Mouse (Mus musculus): Measurements from ENCODE around the gene Ifit2. TPM values are rescaled to one million over a fixed set of nuclear protein-coding genes. Genes with fewer than 3 reads are reported as not detected.
A peak's percentile ranks its signal among the peaks of the same experiment; 100 is the strongest.
"Not testable (repeated sequence)": the region's sequence is repeated elsewhere in the genome, so short reads cannot be mapped to it uniquely, and the experiment has no call there.

The Ifit2 gene
- polyA plus RNA-seq, 1 experiment from 2014 or later: 9.0 TPM

DNA sequence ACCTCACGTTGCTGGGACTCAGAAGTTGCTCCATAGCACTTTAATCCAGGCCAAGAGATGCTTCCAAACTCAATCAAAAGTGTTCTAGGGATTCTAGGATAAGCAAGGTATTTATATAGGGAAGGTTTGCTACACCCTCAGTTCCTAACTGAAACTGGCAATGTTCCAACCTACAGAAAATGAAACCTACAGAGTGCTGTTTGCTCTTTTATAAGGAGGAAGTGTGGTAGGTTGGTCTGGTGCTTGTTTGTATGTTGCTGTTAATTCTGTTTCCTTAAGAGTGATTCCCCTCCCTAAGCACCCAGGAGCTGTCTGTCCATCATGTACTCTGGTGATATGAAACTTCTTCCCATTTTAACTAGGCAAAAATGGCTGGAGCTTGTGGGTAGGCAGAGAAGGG is 51.4 kb downstream of the Ifit2 start, which contains the start of gene Ifit1bl1:
Gene Ifit1bl1, minus strand, starts transcription at position 69 of the 400 bp plus-strand sequence.
- H3K4me3 ChIP-seq (replicated peaks; ENCODE audit: low read length); H3K4me1 ChIP-seq (replicated peaks; ENCODE audit: control insufficient read depth, insufficient read depth, low read length); H3K9ac ChIP-seq (replicated peaks; ENCODE audit: low read depth, low read length); H3K27me3 ChIP-seq (replicated peaks; ENCODE audit: control insufficient read depth, insufficient read depth, low read length); H3K9me3 ChIP-seq (ENCODE audit: control insufficient read depth, low read length); ATAC-seq; H3K4me2 ChIP-seq (ENCODE audit: low read length); H3K36me3 ChIP-seq (ENCODE audit: control insufficient read depth, insufficient read depth); H3K27ac ChIP-seq (ENCODE audit: low read length): not testable (repeated sequence)
- WGBS: 54% methylated on average over 1 of the region's 1 CpGs

DNA sequence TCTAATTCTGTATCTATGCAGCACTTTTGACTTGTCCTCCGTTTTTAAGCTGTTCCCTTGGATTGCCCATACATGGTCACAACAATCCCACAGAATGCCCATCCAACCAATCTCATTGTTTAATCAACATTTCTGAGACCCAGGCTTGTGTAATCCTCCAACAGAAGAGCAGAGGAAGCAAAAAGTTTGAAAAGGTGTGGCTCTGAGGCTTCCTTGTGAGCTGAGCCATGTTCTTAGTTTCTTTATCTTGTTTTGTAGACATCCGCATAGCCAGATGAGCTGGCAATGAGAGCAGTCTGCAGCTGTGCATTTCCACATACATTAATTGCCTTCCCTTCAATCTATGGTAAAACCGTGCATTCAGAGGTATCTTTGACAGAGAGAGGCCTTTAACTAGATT is 55.0 kb downstream of the Ifit2 start:
- Histone ChIP-seq H3K27me3 (replicated peaks; ENCODE audit: control insufficient read depth, insufficient read depth, low read length) (no peaks in the 10 kb centered on the region), H3K4me1 (replicated peaks; ENCODE audit: control insufficient read depth, insufficient read depth, low read length) (no peaks in the 10 kb centered on the region), H3K9me3 (ENCODE audit: control insufficient read depth, low read length) (no peaks in the 10 kb centered on the region), H3K36me3 (ENCODE audit: control insufficient read depth, insufficient read depth) (no peaks in the 10 kb centered on the region), H3K4me2 (ENCODE audit: low read length) (no peak overlapping the region), H3K27ac (ENCODE audit: low read length) (no peak overlapping the region), H3K9ac (replicated peaks; ENCODE audit: low read depth, low read length) (no peak overlapping the region), H3K4me3 (replicated peaks; ENCODE audit: low read length) (no peak overlapping the region)
- no peak for ATAC-seq
- WGBS: 89% methylated on average over 3 of the region's 3 CpGs

DNA sequence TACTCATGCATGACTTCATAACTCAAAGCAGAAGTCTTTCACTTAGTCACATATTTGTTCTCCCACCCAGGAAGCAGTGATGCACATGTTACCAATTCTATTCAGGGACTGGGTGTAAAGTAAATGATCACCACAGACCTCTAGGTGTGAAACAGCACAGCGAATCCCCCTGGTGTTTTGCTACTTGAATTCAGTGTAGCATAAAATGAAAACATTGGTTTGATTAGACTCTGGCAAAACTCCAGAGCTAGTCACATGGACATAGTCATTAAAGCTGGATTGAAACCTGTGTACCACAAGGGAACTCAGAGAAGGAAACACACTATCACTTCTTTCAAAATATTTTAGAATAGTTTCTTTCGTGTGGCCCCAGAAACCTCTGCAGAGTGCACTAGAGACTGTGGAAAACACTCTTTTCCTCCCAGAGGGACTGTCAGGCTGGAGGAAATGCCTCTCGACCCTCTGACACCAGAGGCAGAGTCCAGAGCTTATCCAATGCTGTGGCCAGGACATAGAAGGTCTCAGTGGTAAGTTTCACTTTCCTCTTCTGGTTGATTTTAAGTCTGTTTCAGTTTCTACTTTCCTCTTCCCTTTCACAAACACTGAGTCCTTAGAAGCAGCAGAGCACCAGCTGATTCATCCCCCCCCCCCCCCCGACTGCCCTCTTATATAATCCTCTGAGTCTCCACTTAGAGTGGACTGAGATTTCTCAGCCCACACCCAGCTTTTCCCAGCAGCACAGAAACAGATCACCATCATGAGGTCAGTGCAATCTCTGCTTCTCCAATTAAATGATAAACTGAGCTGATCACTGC is 57.0 kb downstream of the Ifit2 start, which contains the start of gene Ifit3b:
Gene Ifit3b, plus strand, starts transcription at position 734 of the 815 bp plus-strand sequence.
- ATAC-seq: peak; percentile 62
- H3K4me3 ChIP-seq (replicated peaks; ENCODE audit: low read length); H3K9me3 ChIP-seq (ENCODE audit: control insufficient read depth, low read length); H3K4me2 ChIP-seq (ENCODE audit: low read length); H3K36me3 ChIP-seq (ENCODE audit: control insufficient read depth, insufficient read depth); H3K27me3 ChIP-seq (replicated peaks; ENCODE audit: control insufficient read depth, insufficient read depth, low read length); H3K9ac ChIP-seq (replicated peaks; ENCODE audit: low read depth, low read length); H3K4me1 ChIP-seq (replicated peaks; ENCODE audit: control insufficient read depth, insufficient read depth, low read length); H3K27ac ChIP-seq (ENCODE audit: low read length): not testable (repeated sequence)
- WGBS: 41% methylated on average over 4 of the region's 4 CpGs

DNA sequence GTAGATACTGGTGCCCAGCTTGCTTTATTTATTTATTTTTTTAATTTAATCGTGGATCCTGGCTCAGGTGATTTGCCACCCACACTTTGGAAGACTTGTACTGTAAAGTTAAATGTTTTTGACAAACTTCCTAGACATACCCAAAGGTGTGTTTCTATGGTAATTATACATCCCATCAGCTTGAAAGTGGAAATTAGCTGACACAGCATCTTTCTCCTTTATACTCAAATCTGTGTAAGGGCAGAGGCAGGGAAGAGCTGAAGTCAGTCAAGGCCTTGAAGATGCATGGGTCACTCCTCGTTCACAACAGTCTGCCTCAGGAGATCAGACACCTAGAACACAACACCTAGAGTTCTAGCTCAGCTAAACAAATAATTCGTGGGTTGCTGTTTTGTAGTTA is 59.6 kb downstream of the Ifit2 start:
- 82% methylated on average over 3 of the region's 3 CpGs for WGBS
- H3K9me3 ChIP-seq (ENCODE audit: control insufficient read depth, low read length); H3K27me3 ChIP-seq (replicated peaks; ENCODE audit: control insufficient read depth, insufficient read depth, low read length); H3K36me3 ChIP-seq (ENCODE audit: control insufficient read depth, insufficient read depth); H3K4me1 ChIP-seq (replicated peaks; ENCODE audit: control insufficient read depth, insufficient read depth, low read length); H3K4me2 ChIP-seq (ENCODE audit: low read length); H3K9ac ChIP-seq (replicated peaks; ENCODE audit: low read depth, low read length); H3K27ac ChIP-seq (ENCODE audit: low read length); H3K4me3 ChIP-seq (replicated peaks; ENCODE audit: low read length); ATAC-seq: not testable (repeated sequence)

DNA sequence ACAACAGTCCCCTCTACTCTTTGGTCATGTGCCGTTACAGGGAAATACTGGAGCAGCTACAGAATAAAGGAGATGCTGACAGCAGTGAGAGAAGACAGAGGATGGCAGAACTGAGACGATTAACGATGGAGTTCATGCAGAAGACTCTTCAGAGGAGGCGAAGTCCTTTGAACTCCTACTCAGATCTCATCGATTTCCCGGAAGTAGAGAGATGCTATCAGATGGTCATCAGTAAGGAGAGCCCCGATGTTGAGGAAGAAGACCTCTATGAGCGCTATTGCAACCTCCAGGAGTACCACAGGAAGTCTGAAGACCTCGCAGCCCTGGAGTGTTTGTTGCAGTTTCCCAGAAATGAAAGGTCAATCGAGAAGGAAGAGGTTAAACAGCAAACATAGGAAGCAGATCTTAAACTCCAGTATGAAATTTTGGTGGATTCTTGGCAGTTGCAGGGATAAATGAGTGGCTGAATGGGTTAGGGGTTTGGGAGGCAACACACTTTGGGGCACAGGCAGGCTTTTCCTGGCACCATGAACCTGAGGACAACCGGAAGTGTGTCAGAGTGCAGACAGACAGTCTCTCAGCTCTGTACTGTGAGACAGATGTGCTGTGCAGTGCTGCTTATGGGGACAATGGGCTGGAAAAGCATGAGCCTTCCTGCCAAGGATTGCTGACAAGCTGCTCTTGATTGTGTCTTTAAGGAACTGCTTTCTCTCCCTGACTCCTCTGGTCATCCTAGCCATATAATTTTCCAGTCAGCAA is 61.9 kb downstream of the Ifit2 start:
- 81% methylated on average over 5 of the region's 11 CpGs for WGBS
- not testable (repeated sequence) for ATAC-seq; H3K36me3 ChIP-seq (ENCODE audit: control insufficient read depth, insufficient read depth); H3K4me2 ChIP-seq (ENCODE audit: low read length); H3K9ac ChIP-seq (replicated peaks; ENCODE audit: low read depth, low read length); H3K4me3 ChIP-seq (replicated peaks; ENCODE audit: low read length); H3K9me3 ChIP-seq (ENCODE audit: control insufficient read depth, low read length); H3K4me1 ChIP-seq (replicated peaks; ENCODE audit: control insufficient read depth, insufficient read depth, low read length); H3K27ac ChIP-seq (ENCODE audit: low read length); H3K27me3 ChIP-seq (replicated peaks; ENCODE audit: control insufficient read depth, insufficient read depth, low read length)

DNA sequence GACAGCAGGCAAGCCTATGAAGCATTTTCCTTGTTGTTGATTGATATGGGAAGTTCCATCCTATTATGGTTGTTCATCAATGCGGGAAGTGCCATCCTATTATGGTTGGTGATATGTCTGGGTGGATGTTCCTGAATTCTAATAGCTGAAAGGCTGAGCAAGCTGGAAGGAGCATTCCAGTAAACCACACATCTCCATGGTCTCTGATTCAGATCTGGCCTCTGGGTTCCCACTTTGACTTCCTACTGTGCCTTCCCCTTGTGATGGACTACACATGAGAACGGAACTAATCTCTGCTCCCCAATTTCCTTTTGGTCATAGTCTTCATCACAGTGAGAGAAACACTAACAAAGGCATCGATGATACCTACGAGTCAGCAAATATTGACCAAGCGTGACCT is 70.4 kb downstream of the Ifit2 start:
- Histone ChIP-seq H3K4me2 (ENCODE audit: low read length) (no peak overlapping the region), H3K9me3 (ENCODE audit: control insufficient read depth, low read length) (no peaks in the 10 kb centered on the region), H3K4me3 (replicated peaks; ENCODE audit: low read length) (no peak overlapping the region), H3K36me3 (ENCODE audit: control insufficient read depth, insufficient read depth) (no peaks in the 10 kb centered on the region), H3K27ac (ENCODE audit: low read length) (no peak overlapping the region), H3K4me1 (replicated peaks; ENCODE audit: control insufficient read depth, insufficient read depth, low read length) (no peaks in the 10 kb centered on the region), H3K27me3 (replicated peaks; ENCODE audit: control insufficient read depth, insufficient read depth, low read length) (no peaks in the 10 kb centered on the region), H3K9ac (replicated peaks; ENCODE audit: low read depth, low read length) (no peak overlapping the region)
- ATAC-seq: no peak
- 94% methylated on average over 5 of the region's 5 CpGs for WGBS

DNA sequence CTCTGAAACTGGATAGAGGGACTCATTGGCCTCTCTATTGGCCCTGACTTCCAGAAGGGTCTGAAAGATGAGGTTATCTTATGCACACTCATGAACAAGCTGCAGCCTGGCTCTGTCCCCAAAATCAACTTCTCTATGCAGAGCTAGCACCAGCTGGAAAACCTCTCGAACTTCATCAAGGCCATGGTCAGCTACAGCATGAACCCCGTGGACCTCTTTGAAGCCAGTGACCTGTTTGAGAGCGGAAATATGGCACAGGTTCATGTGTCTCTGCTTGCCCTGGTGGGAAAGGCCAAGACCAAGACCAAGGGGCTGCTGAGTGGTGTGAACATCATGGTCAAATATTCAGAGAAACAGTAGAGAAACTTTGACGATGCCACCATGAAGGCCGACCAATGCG is 73.3 kb downstream of the Ifit2 start:
- Histone ChIP-seq H3K9me3 (ENCODE audit: control insufficient read depth, low read length) (no peaks in the 10 kb centered on the region), H3K9ac (replicated peaks; ENCODE audit: low read depth, low read length) (no peak overlapping the region), H3K4me3 (replicated peaks; ENCODE audit: low read length) (no peak overlapping the region), H3K36me3 (ENCODE audit: control insufficient read depth, insufficient read depth) (no peaks in the 10 kb centered on the region), H3K4me1 (replicated peaks; ENCODE audit: control insufficient read depth, insufficient read depth, low read length) (no peaks in the 10 kb centered on the region), H3K27ac (ENCODE audit: low read length) (no peak overlapping the region), H3K4me2 (ENCODE audit: low read length) (no peak overlapping the region), H3K27me3 (replicated peaks; ENCODE audit: control insufficient read depth, insufficient read depth, low read length) (no peaks in the 10 kb centered on the region)
- 89% methylated on average over 6 of the region's 6 CpGs for WGBS
- ATAC-seq: no peak

DNA sequence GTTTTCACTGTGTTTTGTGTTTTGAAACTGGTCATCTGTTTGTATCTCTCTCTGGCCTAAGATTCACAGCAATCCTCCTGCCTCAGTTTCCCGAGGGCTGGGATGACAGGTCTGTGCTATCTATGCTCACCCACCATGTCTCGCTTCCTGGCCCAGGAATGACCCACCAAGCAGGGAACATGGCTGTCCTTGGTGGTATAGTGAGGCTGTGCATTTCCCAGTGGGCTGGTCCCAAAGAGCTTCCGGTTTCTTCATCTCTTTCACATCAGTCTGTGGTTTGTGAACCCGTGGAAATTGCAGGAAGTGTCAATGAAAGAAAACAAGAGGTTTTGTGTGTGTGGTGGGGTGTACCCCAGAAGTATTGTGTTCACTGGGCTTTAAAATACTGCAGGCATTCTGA is 74.2 kb downstream of the Ifit2 start:
- H3K4me3 ChIP-seq (replicated peaks; ENCODE audit: low read length): no peak overlapping the region
- H3K4me1 ChIP-seq (replicated peaks; ENCODE audit: control insufficient read depth, insufficient read depth, low read length): no peaks in the 10 kb centered on the region
- H3K36me3 ChIP-seq (ENCODE audit: control insufficient read depth, insufficient read depth): no peaks in the 10 kb centered on the region
- no peaks in the 10 kb centered on the region for H3K27me3 ChIP-seq (replicated peaks; ENCODE audit: control insufficient read depth, insufficient read depth, low read length)
- no peak overlapping the region for H3K9ac ChIP-seq (replicated peaks; ENCODE audit: low read depth, low read length)
- WGBS: 87% methylated on average over 4 of the region's 4 CpGs
- no peaks in the 10 kb centered on the region for H3K9me3 ChIP-seq (ENCODE audit: control insufficient read depth, low read length)
- H3K4me2 ChIP-seq (ENCODE audit: low read length): no peak overlapping the region
- no peak for ATAC-seq
- no peak overlapping the region for H3K27ac ChIP-seq (ENCODE audit: low read length)

Measured in forebrain, embryonic 16.5 days (tissue).